Mouse (Mus musculus) testis, adult 2 months (tissue): ENCODE measurements around the gene Ago1. TPM values are rescaled to one million over a fixed set of nuclear protein-coding genes. Genes with fewer than 3 reads are reported as not detected.

ENCODE experiments used
- H3K27ac ChIP-seq: fragments of 200-500 bp; 2 replicates; pipeline ENCODE4 v1.5.1; 2012; ENCODE audit warnings: low read depth, low read length; ENCODE audit not compliant: control insufficient read depth, insufficient read depth
- H3K27me3 ChIP-seq: fragments of 200-500 bp; 2 replicates; pipeline ENCODE4 v1.6.1; 2012; ENCODE audit warnings: mild to moderate bottlenecking, low read length, moderate library complexity; ENCODE audit not compliant: control insufficient read depth, insufficient read depth
- H3K36me3 ChIP-seq: fragments of 200-500 bp; 2 replicates; pipeline ENCODE4 v1.6.1; 2012; ENCODE audit warnings: mild to moderate bottlenecking, low read length; ENCODE audit not compliant: control insufficient read depth, insufficient read depth
- H3K4me1 ChIP-seq: fragments of 200-500 bp; 2 replicates; pipeline ENCODE4 v1.6.1; 2012; ENCODE audit warnings: low read length; ENCODE audit not compliant: control insufficient read depth, insufficient read depth
- H3K4me3 ChIP-seq: fragments of 200-500 bp; 2 replicates; pipeline ENCODE4 v1.5.1; 2012; ENCODE audit warnings: low read depth, mild to moderate bottlenecking, low read length, moderate library complexity, mixed read lengths; ENCODE audit not compliant: control insufficient read depth
- CTCF ChIP-seq: fragments of 200-500 bp; IDR thresholded peaks from 2 replicates; pipeline ENCODE4 v1.5.1; 2012; ENCODE audit warnings: low read depth, mild to moderate bottlenecking, inconsistent platforms, low read length, moderate library complexity; ENCODE audit not compliant: control insufficient read depth, insufficient read depth, insufficient replicate concordance
- POLR2A ChIP-seq: fragments of 200-500 bp; IDR thresholded peaks from 2 replicates; pipeline ENCODE4 v1.6.1; 2012; ENCODE audit warnings: low read depth, mild to moderate bottlenecking, inconsistent platforms, low read length, moderate library complexity; ENCODE audit not compliant: control insufficient read depth
- polyA plus RNA-seq: library from polyadenylated mRNA; depleted of rRNA; stranded (reverse); fragments of >200 nt; gene quantifications from 2 replicates; pipeline ENCODE4 v1.2.3, GENCODE M21; 2012

The Ago1 gene
- polyA plus RNA-seq, 1 experiment: 3.6 TPM

DNA sequence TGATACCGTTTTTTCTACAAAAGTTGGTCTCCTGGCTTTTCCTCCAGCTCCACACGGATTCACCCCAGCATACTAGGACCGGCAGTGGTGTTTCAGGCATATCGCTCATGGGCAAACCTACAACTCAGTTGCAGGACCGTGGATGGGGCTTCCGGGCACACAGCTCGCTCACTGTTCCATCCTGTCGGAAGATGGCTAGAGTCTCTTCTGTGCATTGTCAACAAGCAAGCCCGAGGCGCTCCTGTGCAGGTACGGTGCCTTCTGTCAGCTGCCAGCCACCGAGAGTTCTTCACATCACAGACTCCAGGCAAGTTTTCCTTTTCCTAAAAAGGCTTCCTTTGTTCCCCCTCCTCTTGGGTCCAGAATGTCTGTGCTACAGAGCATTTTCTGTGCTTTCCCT, 22.3 kb upstream of the Ago1 start:
- H3K4me1 ChIP-seq: no peaks in the 10 kb centered on the region
- H3K27me3 ChIP-seq: no peaks in the 10 kb centered on the region
- no peaks in the 10 kb centered on the region; the same call in 1 of the 2 replicates for H3K36me3 ChIP-seq
- no peak overlapping the region for H3K4me3 ChIP-seq
- H3K27ac ChIP-seq: no peak overlapping the region
- TF ChIP-seq POLR2A: no peak
- no peak for TF ChIP-seq CTCF

DNA sequence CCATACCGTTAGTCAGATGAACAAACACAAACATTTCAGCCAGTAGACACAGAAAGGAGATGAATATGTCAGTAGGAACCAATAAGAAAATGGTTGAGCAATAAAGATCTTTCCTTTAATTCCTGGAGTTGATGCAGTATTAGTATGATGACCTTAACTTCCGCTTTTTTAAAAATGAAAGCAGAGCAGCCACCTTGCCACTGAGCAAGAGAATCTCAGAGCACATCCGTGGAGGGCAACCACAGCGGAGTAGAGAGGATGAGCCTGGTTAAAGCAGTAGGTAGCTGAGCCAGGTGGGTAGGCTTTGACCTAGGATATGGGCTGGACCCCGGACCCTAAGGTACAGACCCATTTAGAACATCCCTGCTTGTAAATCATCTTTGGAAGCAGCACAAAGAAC, 21.4 kb upstream of the Ago1 start:
- H3K36me3 ChIP-seq: no peaks in the 10 kb centered on the region; the same call in 1 of the 2 replicates
- no peak overlapping the region for H3K4me3 ChIP-seq
- no peaks in the 10 kb centered on the region for H3K4me1 ChIP-seq
- no peak overlapping the region for H3K27ac ChIP-seq
- TF ChIP-seq POLR2A: no peak
- no peak for TF ChIP-seq CTCF
- no peaks in the 10 kb centered on the region for H3K27me3 ChIP-seq

DNA sequence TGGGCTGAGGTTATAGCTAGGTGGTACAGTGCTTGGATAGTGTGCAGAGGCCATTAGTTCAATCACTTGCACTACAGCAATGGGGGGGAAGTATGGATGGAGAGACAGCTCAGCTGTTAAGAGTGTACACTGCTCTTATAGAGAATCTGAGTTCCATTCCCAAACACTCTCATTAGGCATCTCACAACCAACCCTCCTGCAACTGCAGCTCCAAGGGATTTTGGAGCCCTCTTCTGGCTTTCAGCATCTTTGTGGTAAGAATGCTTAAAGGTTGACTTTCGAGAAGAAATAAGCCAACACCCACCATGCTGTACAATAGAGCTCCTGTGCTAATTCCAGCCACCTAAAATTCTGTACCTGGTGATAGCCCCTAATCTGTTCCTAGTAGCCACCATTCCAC, 17.8 kb upstream of the Ago1 start:
- Histone ChIP-seq H3K4me1 (peaks cover 4% of the 10 kb centered on the region), H3K27me3 (no peaks in the 10 kb centered on the region), H3K4me3 (no peak overlapping the region), H3K36me3 (no peaks in the 10 kb centered on the region), H3K27ac (no peak overlapping the region)
- TF ChIP-seq CTCF (no peak), POLR2A (no peak)

DNA sequence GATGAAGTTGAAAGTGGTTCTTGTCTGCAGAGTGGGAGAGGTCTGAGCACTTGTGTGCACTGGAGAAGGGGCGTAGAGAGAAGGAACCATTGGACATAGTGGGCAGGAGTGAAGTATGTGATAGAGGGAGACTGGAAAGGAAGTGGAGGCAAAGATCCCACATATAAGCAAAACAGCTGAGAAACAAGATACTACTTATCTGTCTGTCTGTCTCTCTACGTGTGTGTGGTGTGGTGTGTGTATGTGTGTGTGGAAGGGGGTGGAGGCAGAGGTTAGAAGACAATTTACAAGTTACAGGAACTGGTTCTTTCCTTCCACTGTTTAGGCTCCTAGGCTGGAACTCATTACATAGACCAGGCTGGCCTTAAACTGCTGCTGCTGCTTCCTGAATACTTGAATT, 16.7 kb upstream of the Ago1 start:
- Histone ChIP-seq H3K4me1 (peaks cover 4% of the 10 kb centered on the region), H3K4me3 (no peak overlapping the region), H3K36me3 (no peaks in the 10 kb centered on the region), H3K27me3 (no peaks in the 10 kb centered on the region), H3K27ac (no peak overlapping the region)
- TF ChIP-seq CTCF (no peak), POLR2A (no peak)

DNA sequence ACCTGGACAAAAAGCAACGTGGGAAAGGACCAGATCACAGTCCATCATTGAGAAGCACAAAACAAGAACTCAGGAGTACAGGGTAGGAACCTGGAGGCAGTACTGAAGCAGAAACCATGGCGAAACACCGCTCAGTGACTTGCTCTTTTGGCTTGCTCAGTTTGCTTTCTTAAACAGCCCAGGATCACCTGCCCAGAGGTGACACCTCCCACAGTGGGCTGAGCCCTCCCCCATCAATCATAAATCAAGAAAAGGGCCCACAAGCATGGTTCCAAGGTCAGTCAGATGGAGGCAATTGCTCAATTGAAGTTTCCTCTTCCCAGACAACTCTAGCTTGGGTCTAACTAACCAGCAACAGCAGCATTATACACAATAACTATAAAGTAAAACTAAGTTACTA, 15.5 kb upstream of the Ago1 start:
- H3K36me3 ChIP-seq: no peaks in the 10 kb centered on the region
- H3K27me3 ChIP-seq: no peaks in the 10 kb centered on the region
- H3K4me1 ChIP-seq: peaks cover 4% of the 10 kb centered on the region
- no peak overlapping the region for H3K27ac ChIP-seq
- TF ChIP-seq POLR2A (no peak), CTCF (no peak)
- H3K4me3 ChIP-seq: no peak overlapping the region

DNA sequence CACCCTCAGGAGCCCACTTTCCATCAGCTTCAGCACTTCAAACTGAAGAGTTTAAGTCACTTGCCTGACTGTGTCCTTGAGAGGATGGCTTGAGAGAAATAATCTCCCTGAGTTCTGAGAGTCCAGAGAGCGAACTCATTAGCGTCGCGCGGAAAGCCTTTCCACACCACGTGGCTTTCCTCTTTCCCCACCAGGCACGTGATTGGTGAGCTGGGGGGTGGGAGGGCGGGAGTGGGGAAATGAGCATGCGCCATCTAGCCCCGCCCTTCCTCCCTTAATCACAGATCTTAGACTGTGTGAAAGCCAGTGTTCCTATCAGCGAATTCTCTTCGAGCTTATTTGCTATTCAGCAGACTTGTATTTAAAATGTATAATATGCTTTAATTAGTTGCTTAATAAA, 14.6 kb upstream of the Ago1 start:
- no peaks in the 10 kb centered on the region for H3K36me3 ChIP-seq
- H3K27ac ChIP-seq: no peak overlapping the region
- H3K27me3 ChIP-seq: no peaks in the 10 kb centered on the region
- peak overlapping the region; percentile 38 for H3K4me3 ChIP-seq
- H3K4me1 ChIP-seq: peaks cover 4% of the 10 kb centered on the region
- TF ChIP-seq POLR2A: no peak
- no peak for TF ChIP-seq CTCF

DNA sequence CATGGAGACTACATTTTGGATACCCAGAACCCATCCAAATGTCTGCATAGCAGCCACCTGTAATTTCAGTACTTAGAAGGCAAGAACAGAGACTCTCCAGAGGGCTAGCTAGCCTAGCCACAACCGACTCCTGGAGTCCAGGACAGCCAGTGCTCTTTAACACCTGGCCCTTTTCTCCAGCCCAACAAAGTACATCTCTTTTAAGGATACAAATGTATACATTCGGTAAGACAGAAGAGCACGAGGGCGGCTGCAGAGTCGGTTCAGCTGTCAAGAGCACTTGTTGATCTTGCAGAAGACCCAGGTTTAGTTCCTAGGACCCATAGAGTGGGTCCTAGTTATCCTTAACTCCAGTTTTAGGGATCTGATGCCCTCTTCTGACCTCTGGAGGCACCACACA, 13.1 kb upstream of the Ago1 start:
- Histone ChIP-seq H3K4me3 (no peak overlapping the region), H3K27ac (no peak overlapping the region), H3K27me3 (no peaks in the 10 kb centered on the region), H3K4me1 (peaks cover 4% of the 10 kb centered on the region), H3K36me3 (no peaks in the 10 kb centered on the region)
- TF ChIP-seq POLR2A (no peak), CTCF (no peak)

DNA sequence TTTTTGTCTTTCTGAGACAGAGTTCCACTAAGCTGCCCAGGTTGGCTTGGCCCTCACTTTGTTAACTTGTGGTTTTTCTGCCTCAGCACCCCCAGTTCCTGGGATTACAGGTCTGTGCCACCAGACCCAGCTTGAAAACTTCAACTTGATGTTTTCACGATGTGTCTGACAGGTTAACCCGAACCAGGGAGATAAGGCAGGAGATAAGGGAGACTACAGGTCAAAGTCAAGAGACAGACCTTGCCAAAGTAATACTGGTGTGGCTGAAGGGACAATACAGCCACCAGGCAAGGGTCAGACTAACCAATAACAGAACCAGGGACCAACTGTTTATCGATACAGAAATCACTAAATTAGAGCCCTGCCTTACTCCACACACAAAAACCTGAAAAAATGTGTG, 11.9 kb upstream of the Ago1 start:
- no peaks in the 10 kb centered on the region for H3K36me3 ChIP-seq

More for the DNA sequence above, 11.9 kb upstream of the Ago1 start:
- Histone ChIP-seq H3K27ac (no peak overlapping the region), H3K27me3 (no peaks in the 10 kb centered on the region), H3K4me1 (peaks cover 4% of the 10 kb centered on the region), H3K4me3 (no peak overlapping the region)
- TF ChIP-seq POLR2A: no peak
- no peak for TF ChIP-seq CTCF
